Mouse (Mus musculus): Measurements from ENCODE around the gene Ggct. TPM values are rescaled to one million over a fixed set of nuclear protein-coding genes. Genes with fewer than 3 reads are reported as not detected.
A peak's percentile ranks its signal among the peaks of the same experiment; 100 is the strongest.

The Ggct gene
- polyA plus RNA-seq, 1 experiment: 5.7 TPM

DNA sequence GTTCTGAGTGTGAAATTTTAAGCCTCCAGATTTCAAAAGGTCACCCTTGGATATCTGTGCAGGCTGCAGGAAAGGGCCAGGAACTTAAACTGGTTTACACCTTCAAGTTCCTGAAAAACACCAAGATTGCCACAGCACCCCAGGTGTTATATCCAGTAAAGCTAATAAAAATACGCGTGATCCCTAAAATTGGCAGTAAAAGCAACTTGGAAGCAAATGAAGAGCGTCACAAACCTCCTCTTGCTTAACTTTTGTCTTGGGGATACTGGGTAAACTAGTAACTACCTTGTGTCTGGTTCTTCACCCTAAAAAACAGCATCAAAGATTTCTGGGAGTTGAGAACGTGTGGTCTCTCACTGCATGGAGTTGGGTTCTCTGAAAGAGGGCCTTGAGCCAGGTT, 44.0 kb upstream of the Ggct start:
- TF ChIP-seq FOSL1 (IDR thresholded peaks at IDR 0.05; ENCODE audit: insufficient read depth, low read length, poor library complexity, severe bottlenecking) (no peak), CEBPB (IDR thresholded peaks at IDR 0.05; ENCODE audit: low read depth) (no peak), MYOD1 (IDR thresholded peaks at IDR 0.05; ENCODE audit: control insufficient read depth, insufficient read length, low read depth) (no peak), MAX (IDR thresholded peaks at IDR 0.05) (no peak), CTCF (IDR thresholded peaks at IDR 0.05; ENCODE audit: control insufficient read depth, insufficient read depth, insufficient read length) (no peak), USF1 (IDR thresholded peaks at IDR 0.05; ENCODE audit: low read depth) (no peak), MYOG (IDR thresholded peaks at IDR 0.05; ENCODE audit: control insufficient read depth, extremely low read depth, insufficient read length) (no peak)
- H3K36me3 ChIP-seq (ENCODE audit: control insufficient read depth, insufficient read depth): peaks cover 9% of the 10 kb centered on the region
- H3K27me3 ChIP-seq (ENCODE audit: control insufficient read depth, insufficient read depth, insufficient read length): peaks cover 5% of the 10 kb centered on the region
- H3K79me2 ChIP-seq (ENCODE audit: control insufficient read depth, insufficient read depth): peaks cover 40% of the 10 kb centered on the region
- H3K4me3 ChIP-seq (ENCODE audit: insufficient read depth, poor library complexity, severe bottlenecking): no peak overlapping the region
- no peak overlapping the region for H3ac ChIP-seq (ENCODE audit: control insufficient read depth, insufficient read length, low read depth)
- H3K79me3 ChIP-seq (ENCODE audit: low read depth): peaks cover 37% of the 10 kb centered on the region

- H3K79me2 ChIP-seq (ENCODE audit: control insufficient read depth, insufficient read depth): no peaks in the 10 kb centered on the region
- peaks cover 6% of the 10 kb centered on the region for H3K27me3 ChIP-seq (ENCODE audit: control insufficient read depth, insufficient read depth, insufficient read length)
- no peak overlapping the region for H3ac ChIP-seq (ENCODE audit: control insufficient read depth, insufficient read length, low read depth)
- H3K79me3 ChIP-seq (ENCODE audit: low read depth): no peaks in the 10 kb centered on the region
- no peak overlapping the region for H3K4me3 ChIP-seq (ENCODE audit: insufficient read depth, poor library complexity, severe bottlenecking)
- TF ChIP-seq MYOG (IDR thresholded peaks at IDR 0.05; ENCODE audit: control insufficient read depth, extremely low read depth, insufficient read length) (no peak), MYOD1 (IDR thresholded peaks at IDR 0.05; ENCODE audit: control insufficient read depth, insufficient read length, low read depth) (no peak), CTCF (IDR thresholded peaks at IDR 0.05; ENCODE audit: control insufficient read depth, insufficient read depth, insufficient read length) (no peak), FOSL1 (IDR thresholded peaks at IDR 0.05; ENCODE audit: insufficient read depth, low read length, poor library complexity, severe bottlenecking) (no peak), CEBPB (IDR thresholded peaks at IDR 0.05; ENCODE audit: low read depth) (no peak)
- H3K36me3 ChIP-seq (ENCODE audit: control insufficient read depth, insufficient read depth): no peaks in the 10 kb centered on the region
Measured at GRCm38 (mm10) chr6:55027642-55028041, 34.9 kb upstream of the Ggct start.

DNA sequence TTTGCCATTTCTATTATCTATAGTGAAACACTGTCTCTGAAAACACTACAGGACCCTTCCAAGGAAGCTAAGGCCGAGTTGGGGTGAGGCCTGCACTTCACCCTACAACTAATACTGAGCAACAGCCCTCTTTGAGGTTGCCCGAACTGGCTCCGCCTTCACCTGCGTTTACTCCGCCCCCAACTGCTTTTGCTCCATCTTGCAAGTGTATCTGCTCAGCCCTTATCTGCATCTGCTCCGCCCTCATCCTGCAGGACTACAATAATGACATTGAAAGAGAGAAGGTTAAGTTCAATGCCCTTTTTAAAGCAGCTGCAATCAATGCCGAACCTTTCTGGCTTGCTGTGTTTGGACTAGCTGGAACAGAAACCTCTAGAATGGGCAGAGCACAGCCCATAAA, 29.1 kb upstream of the Ggct start:
- Histone ChIP-seq H3K4me3 (ENCODE audit: insufficient read depth, poor library complexity, severe bottlenecking) (no peak overlapping the region), H3K27me3 (ENCODE audit: control insufficient read depth, insufficient read depth, insufficient read length) (no peaks in the 10 kb centered on the region), H3K79me2 (ENCODE audit: control insufficient read depth, insufficient read depth) (no peaks in the 10 kb centered on the region), H3ac (ENCODE audit: control insufficient read depth, insufficient read length, low read depth) (no peak overlapping the region), H3K36me3 (ENCODE audit: control insufficient read depth, insufficient read depth) (no peaks in the 10 kb centered on the region), H3K79me3 (ENCODE audit: low read depth) (no peaks in the 10 kb centered on the region)
- TF ChIP-seq MYOD1 (IDR thresholded peaks at IDR 0.05; ENCODE audit: control insufficient read depth, insufficient read length, low read depth) (no peak), USF1 (IDR thresholded peaks at IDR 0.05; ENCODE audit: low read depth) (no peak), CTCF (IDR thresholded peaks at IDR 0.05; ENCODE audit: control insufficient read depth, insufficient read depth, insufficient read length) (no peak), FOSL1 (IDR thresholded peaks at IDR 0.05; ENCODE audit: insufficient read depth, low read length, poor library complexity, severe bottlenecking) (no peak), MAX (IDR thresholded peaks at IDR 0.05) (no peak), MYOG (IDR thresholded peaks at IDR 0.05; ENCODE audit: control insufficient read depth, extremely low read depth, insufficient read length) (no peak), CEBPB (IDR thresholded peaks at IDR 0.05; ENCODE audit: low read depth) (no peak)

DNA sequence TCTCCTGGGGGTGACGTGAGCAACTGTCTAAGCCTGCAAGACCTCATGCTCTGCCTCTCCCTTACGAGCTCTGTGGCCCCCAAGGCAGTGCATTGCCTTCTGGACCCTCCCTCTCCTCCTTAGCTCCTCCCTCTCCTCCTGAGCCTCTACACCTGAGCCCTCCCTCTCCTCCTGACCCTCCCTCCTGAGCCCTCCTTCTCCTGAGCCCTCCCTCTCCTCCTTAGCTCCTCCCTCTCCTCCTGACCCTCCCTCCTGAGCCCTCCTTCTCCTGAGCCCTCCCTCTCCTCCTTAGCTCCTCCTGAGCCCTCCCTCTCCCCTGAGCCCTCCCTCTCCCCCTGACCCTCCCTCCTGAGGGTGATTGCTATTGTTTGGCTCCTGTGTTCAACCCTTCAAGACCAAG, 25.7 kb upstream of the Ggct start:
- TF ChIP-seq MYOG (IDR thresholded peaks at IDR 0.05; ENCODE audit: control insufficient read depth, extremely low read depth, insufficient read length) (no peak), MAX (IDR thresholded peaks at IDR 0.05) (no peak), CEBPB (IDR thresholded peaks at IDR 0.05; ENCODE audit: low read depth) (no peak), CTCF (IDR thresholded peaks at IDR 0.05; ENCODE audit: control insufficient read depth, insufficient read depth, insufficient read length) (no peak), USF1 (IDR thresholded peaks at IDR 0.05; ENCODE audit: low read depth) (no peak), FOSL1 (IDR thresholded peaks at IDR 0.05; ENCODE audit: insufficient read depth, low read length, poor library complexity, severe bottlenecking) (no peak), MYOD1 (IDR thresholded peaks at IDR 0.05; ENCODE audit: control insufficient read depth, insufficient read length, low read depth) (no peak)
- no peaks in the 10 kb centered on the region for H3K79me3 ChIP-seq (ENCODE audit: low read depth)
- no peaks in the 10 kb centered on the region for H3K79me2 ChIP-seq (ENCODE audit: control insufficient read depth, insufficient read depth)
- no peak overlapping the region for H3K4me3 ChIP-seq (ENCODE audit: insufficient read depth, poor library complexity, severe bottlenecking)
- no peak overlapping the region for H3ac ChIP-seq (ENCODE audit: control insufficient read depth, insufficient read length, low read depth)
- no peaks in the 10 kb centered on the region for H3K36me3 ChIP-seq (ENCODE audit: control insufficient read depth, insufficient read depth)
- no peaks in the 10 kb centered on the region for H3K27me3 ChIP-seq (ENCODE audit: control insufficient read depth, insufficient read depth, insufficient read length)

GRCm38 (mm10) chr6:55016710-55017583, 24.2 kb upstream of the Ggct start:
- H3K4me3 ChIP-seq (ENCODE audit: insufficient read depth, poor library complexity, severe bottlenecking): no peak overlapping the region
- no peaks in the 10 kb centered on the region for H3K79me2 ChIP-seq (ENCODE audit: control insufficient read depth, insufficient read depth)
- no peak overlapping the region for H3ac ChIP-seq (ENCODE audit: control insufficient read depth, insufficient read length, low read depth)
- TF ChIP-seq CTCF (IDR thresholded peaks at IDR 0.05; ENCODE audit: control insufficient read depth, insufficient read depth, insufficient read length) (peak; percentile 85), USF1 (IDR thresholded peaks at IDR 0.05; ENCODE audit: low read depth) (no peak)
- no peaks in the 10 kb centered on the region for H3K79me3 ChIP-seq (ENCODE audit: low read depth)
- no peaks in the 10 kb centered on the region for H3K36me3 ChIP-seq (ENCODE audit: control insufficient read depth, insufficient read depth)
- H3K27me3 ChIP-seq (ENCODE audit: control insufficient read depth, insufficient read depth, insufficient read length): no peaks in the 10 kb centered on the region

- H3K79me3 ChIP-seq (ENCODE audit: low read depth): no peaks in the 10 kb centered on the region
- TF ChIP-seq CEBPB (IDR thresholded peaks at IDR 0.05; ENCODE audit: low read depth) (no peak), CTCF (IDR thresholded peaks at IDR 0.05; ENCODE audit: control insufficient read depth, insufficient read depth, insufficient read length) (peak; percentile 14)
- no peak overlapping the region for H3K4me3 ChIP-seq (ENCODE audit: insufficient read depth, poor library complexity, severe bottlenecking)
- no peaks in the 10 kb centered on the region for H3K27me3 ChIP-seq (ENCODE audit: control insufficient read depth, insufficient read depth, insufficient read length)
- no peak overlapping the region for H3ac ChIP-seq (ENCODE audit: control insufficient read depth, insufficient read length, low read depth)
- no peaks in the 10 kb centered on the region for H3K79me2 ChIP-seq (ENCODE audit: control insufficient read depth, insufficient read depth)
- H3K36me3 ChIP-seq (ENCODE audit: control insufficient read depth, insufficient read depth): no peaks in the 10 kb centered on the region
Measured at GRCm38 (mm10) chr6:55016236-55016635, 23.5 kb upstream of the Ggct start.
